Mouse (Mus musculus) forebrain, embryonic 13.5 days (tissue): ENCODE data around the gene Msantd3. TPM values are rescaled to one million over a fixed set of nuclear protein-coding genes. Genes with fewer than 3 reads are reported as not detected.

Experiments used
- ATAC-seq: fragments of 200-750 bp; cut with Nextera tagmentation; 2 replicates; pipeline ENCODE4 v1.8.0; 2017
- H3K27ac ChIP-seq: fragments of 300-500 bp; sonication (generic); 2 replicates; pipeline ENCODE4 v1.5.1; 2015; ENCODE audit warnings: inconsistent platforms, mild to moderate bottlenecking, moderate library complexity
- H3K27me3 ChIP-seq: fragments of 300-500 bp; sonication (generic); 2 replicates; pipeline ENCODE4 v1.6.1; 2015; ENCODE audit warnings: mild to moderate bottlenecking, inconsistent platforms
- H3K36me3 ChIP-seq: fragments of 300-500 bp; sonication (generic); 2 replicates; pipeline ENCODE4 v1.6.1; 2015; ENCODE audit warnings: mild to moderate bottlenecking, inconsistent platforms; ENCODE audit not compliant: poor library complexity, severe bottlenecking
- H3K4me1 ChIP-seq: fragments of 300-500 bp; sonication (generic); 2 replicates; pipeline ENCODE4 v1.6.1; 2015; ENCODE audit warnings: inconsistent platforms
- H3K4me2 ChIP-seq: fragments of 300-500 bp; sonication (generic); 2 replicates; pipeline ENCODE4 v1.6.1; 2015; ENCODE audit warnings: inconsistent platforms, mild to moderate bottlenecking, moderate library complexity
- H3K4me3 ChIP-seq: fragments of 300-500 bp; sonication (generic); 2 replicates; pipeline ENCODE4 v1.5.1; 2015; ENCODE audit warnings: mild to moderate bottlenecking, inconsistent platforms
- H3K9ac ChIP-seq: fragments of 300-500 bp; sonication (generic); 2 replicates; pipeline ENCODE4 v1.6.1; 2015; ENCODE audit warnings: mild to moderate bottlenecking, inconsistent platforms
- H3K9me3 ChIP-seq: fragments of 300-500 bp; sonication (generic); replicated peaks from 2 replicates; pipeline ENCODE4 v1.6.1; 2016; ENCODE audit warnings: inconsistent platforms
- WGBS: fragments of 180-500 bp; shearing (Covaris S2); methylation state at CpG from one replicate; pipeline ENCODE4 v1.1.7; 2015; 5-methylcytosine and 5-hydroxymethylcytosine counted together
- polyA plus RNA-seq: library from polyadenylated mRNA; unstranded; fragments of >200 nt; fragmentation: Nextera tagmentation; extraction: Ambion mirVana; gene quantifications from 2 replicates; pipeline ENCODE4 v1.2.1, GENCODE M21; 2015

Gene Msantd3
- polyA plus RNA-seq, 1 experiment from 2014 or later: 52.2 TPM

- H3K4me1 ChIP-seq: peaks cover 71% of the 10 kb centered on the region
- 39% methylated on average over 5 of the region's 5 CpGs for WGBS
- H3K36me3 ChIP-seq: no peaks in the 10 kb centered on the region
- H3K9me3 ChIP-seq: no peaks in the 10 kb centered on the region
- H3K4me2 ChIP-seq: peak overlapping the region; percentile 75
- H3K9ac ChIP-seq: peak overlapping the region; percentile 99
- H3K27me3 ChIP-seq: no peaks in the 10 kb centered on the region
- H3K4me3 ChIP-seq: peak overlapping the region; percentile 88
- H3K27ac ChIP-seq: no peak overlapping the region
- ATAC-seq: no peak
Observed at GRCm38 (mm10) chr4:48542351-48542750, 2.6 kb downstream of the Msantd3 start.

DNA sequence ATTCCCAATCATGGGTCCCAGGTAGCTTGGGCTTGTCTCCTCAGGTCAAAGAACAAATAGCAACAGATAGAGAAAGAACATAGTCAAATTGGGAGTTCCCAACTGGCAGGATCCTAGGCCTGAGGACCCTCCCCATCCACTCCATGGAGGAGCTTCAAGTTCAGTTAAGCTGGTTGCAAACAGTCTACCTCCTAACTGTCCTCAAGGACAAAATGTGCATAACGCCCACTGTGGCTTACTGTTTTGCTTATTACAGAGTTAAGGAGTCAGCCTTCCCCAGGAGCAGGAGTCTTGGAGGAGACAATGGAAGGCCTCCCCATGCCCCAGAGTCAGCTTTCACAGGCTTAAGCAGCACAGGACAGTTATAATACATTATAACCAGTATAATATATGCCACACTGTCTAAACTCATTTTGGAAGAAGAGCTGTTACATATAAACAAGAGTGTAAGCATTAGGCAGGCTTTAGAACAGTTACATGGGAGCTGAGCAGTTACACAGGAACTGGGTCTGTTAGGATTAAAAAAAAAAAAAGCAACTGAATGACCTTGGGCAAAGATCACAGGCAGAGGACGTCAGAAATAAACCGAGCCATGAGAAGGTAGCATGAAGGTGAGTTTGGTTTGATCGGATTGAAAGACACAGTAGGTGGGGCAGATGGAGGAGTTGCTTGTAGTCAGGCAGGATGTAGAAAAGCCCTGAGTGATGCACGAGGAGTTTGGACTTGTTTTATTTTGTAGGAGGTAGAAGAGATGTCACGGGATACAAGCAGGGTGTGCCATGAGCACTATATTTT lies 3.5 kb downstream of the Msantd3 start:
- peaks cover 78% of the 10 kb centered on the region for H3K4me1 ChIP-seq
- 62% methylated on average over 6 of the region's 6 CpGs for WGBS
- no peak overlapping the region for H3K4me3 ChIP-seq
- H3K27me3 ChIP-seq: no peaks in the 10 kb centered on the region
- H3K36me3 ChIP-seq: no peaks in the 10 kb centered on the region
- no peak overlapping the region for H3K27ac ChIP-seq
- no peak for ATAC-seq
- H3K9ac ChIP-seq: no peak overlapping the region
- H3K9me3 ChIP-seq: no peaks in the 10 kb centered on the region
- peak overlapping the region; percentile 75 for H3K4me2 ChIP-seq

DNA sequence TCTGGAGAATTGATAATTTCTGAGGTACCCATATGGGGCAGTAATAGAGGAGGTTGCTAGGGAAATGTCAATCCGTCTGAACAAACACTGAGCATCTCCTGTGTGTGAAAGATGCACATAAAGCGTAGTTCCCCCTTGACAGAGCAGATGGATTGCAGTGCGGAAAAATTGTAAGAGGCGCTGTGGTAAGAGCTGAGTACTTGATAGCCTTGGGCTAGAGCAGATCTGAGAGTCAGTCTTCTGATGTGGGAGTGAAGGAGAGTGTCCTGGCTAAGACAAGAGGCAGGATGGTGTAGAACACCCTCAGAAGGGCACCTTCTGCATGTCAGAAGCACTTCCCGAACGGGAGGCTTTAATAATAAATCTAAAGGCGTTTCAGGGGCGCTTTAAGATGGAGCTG lies 4.4 kb downstream of the Msantd3 start:
- Histone ChIP-seq H3K4me1 (peaks cover 86% of the 10 kb centered on the region), H3K27me3 (no peaks in the 10 kb centered on the region), H3K9ac (no peak overlapping the region), H3K9me3 (no peaks in the 10 kb centered on the region), H3K4me2 (no peak overlapping the region), H3K36me3 (no peaks in the 10 kb centered on the region), H3K4me3 (no peak overlapping the region), H3K27ac (no peak overlapping the region)
- no peak for ATAC-seq
- WGBS: 78% methylated on average over 8 of the region's 8 CpGs

DNA sequence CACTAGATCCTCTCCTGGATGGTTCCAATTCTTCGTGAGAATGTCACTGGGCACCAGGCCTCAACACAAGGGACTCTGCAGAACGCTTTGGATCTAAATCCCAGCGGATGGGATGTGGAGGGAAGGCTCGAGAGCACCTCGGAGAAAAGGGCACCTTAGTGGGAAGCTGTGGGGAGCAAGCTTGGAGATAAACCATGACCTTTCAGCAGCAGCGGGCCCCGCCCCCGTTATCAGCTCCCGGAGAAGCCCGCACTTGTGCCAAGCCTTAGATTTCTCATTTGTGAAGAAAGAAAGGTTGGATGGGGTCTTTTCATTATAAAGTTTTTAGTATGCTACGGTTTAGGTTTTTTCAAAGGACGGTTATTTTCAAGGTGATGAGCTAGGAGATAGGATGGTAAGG lies 6.2 kb downstream of the Msantd3 start:
- no peaks in the 10 kb centered on the region for H3K9me3 ChIP-seq
- peak overlapping the region; percentile 62; the same call in 1 of the 2 replicates for H3K9ac ChIP-seq
- WGBS: 42% methylated on average over 12 of the region's 12 CpGs
- H3K27ac ChIP-seq: peak overlapping the region; percentile 78; the same call in 1 of the 2 replicates
- no peaks in the 10 kb centered on the region for H3K27me3 ChIP-seq
- peaks cover 4% of the 10 kb centered on the region; the same call in 1 of the 2 replicates for H3K36me3 ChIP-seq
- H3K4me1 ChIP-seq: peaks cover 86% of the 10 kb centered on the region
- no peak overlapping the region for H3K4me3 ChIP-seq
- ATAC-seq: no peak
- peak overlapping the region; percentile 40; the same call in 1 of the 2 replicates for H3K4me2 ChIP-seq

GRCm38 (mm10) chr4:48546568-48547496 lies 7.1 kb downstream of the Msantd3 start:
- H3K4me3 ChIP-seq: no peak overlapping the region
- H3K9ac ChIP-seq: peak overlapping the region; percentile 62

DNA sequence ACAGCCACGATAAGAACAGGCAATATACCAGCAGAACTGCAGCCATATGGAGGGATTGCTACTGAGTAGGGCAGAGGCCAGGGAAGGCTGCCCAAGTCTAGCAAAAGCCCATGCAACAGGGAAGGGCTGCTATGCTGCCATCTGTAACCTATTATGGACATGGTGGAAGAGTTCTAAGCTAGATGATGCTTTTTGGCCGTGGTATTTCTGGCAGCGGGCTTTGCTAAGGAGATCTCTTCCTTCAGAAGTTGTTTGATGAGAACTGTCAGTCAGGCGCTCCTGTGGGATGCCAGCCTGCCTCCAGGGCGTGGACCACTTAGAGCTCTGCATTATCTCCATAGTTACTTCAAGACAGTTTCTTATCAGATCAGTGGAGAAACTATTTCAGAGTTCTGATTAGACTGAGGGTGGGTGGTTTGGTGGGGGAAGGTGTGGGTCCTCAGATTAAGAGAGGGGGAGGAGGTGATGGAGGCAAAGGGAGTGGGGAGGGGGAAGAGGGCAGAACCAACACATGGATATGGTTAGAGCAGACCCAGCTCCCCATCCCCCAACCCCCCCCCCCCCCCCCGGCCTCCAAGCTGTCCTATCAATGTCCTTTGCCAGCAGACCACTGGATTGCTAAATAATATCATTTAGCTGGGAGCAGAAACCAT lies 8.8 kb downstream of the Msantd3 start:
- H3K27me3 ChIP-seq: no peaks in the 10 kb centered on the region
- WGBS: 55% methylated on average over 6 of the region's 6 CpGs
- H3K4me1 ChIP-seq: peaks cover 63% of the 10 kb centered on the region
- H3K4me2 ChIP-seq: no peak overlapping the region; the same call in 1 of the 2 replicates
- ATAC-seq: peak; percentile 35; the same call in 1 of the 2 replicates
- H3K36me3 ChIP-seq: peaks cover 22% of the 10 kb centered on the region
- peak overlapping the region; percentile 5; the same call in 1 of the 2 replicates for H3K9ac ChIP-seq
- peak overlapping the region; percentile 57; the same call in 1 of the 2 replicates for H3K27ac ChIP-seq
- no peaks in the 10 kb centered on the region for H3K9me3 ChIP-seq
- no peak overlapping the region for H3K4me3 ChIP-seq

More at GRCm38 (mm10) chr4:48546568-48547496, 7.1 kb downstream of the Msantd3 start:
- no peaks in the 10 kb centered on the region for H3K27me3 ChIP-seq
- peak overlapping the region; percentile 40 for H3K4me2 ChIP-seq
- ATAC-seq: peak; percentile 71
- peaks cover 80% of the 10 kb centered on the region for H3K4me1 ChIP-seq
- no peaks in the 10 kb centered on the region for H3K9me3 ChIP-seq
- WGBS: 14% methylated on average over 9 of the region's 9 CpGs
- peaks cover 8% of the 10 kb centered on the region; the same call in 1 of the 2 replicates for H3K36me3 ChIP-seq
- H3K27ac ChIP-seq: peak overlapping the region; percentile 78

GRCm38 (mm10) chr4:48549661-48550060 lies 9.9 kb downstream of the Msantd3 start:
- Histone ChIP-seq H3K27ac (no peak overlapping the region), H3K4me3 (no peak overlapping the region), H3K9me3 (no peaks in the 10 kb centered on the region), H3K9ac (no peak overlapping the region), H3K4me2 (no peak overlapping the region), H3K36me3 (peaks cover 31% of the 10 kb centered on the region), H3K4me1 (peaks cover 51% of the 10 kb centered on the region), H3K27me3 (no peaks in the 10 kb centered on the region)
- 74% methylated on average over 5 of the region's 5 CpGs for WGBS
- no peak for ATAC-seq

GRCm38 (mm10) chr4:48552486-48553064 lies 12.8 kb downstream of the Msantd3 start:
- Histone ChIP-seq H3K36me3 (peaks cover 46% of the 10 kb centered on the region), H3K27me3 (no peaks in the 10 kb centered on the region), H3K9me3 (no peaks in the 10 kb centered on the region), H3K4me2 (no peak overlapping the region), H3K4me3 (no peak overlapping the region), H3K27ac (no peak overlapping the region), H3K9ac (no peak overlapping the region), H3K4me1 (peaks cover 27% of the 10 kb centered on the region)
- no peak for ATAC-seq
- 86% methylated on average over 27 of the region's 27 CpGs for WGBS

- H3K27ac ChIP-seq: no peak overlapping the region
- H3K27me3 ChIP-seq: no peaks in the 10 kb centered on the region
- no peak overlapping the region for H3K4me2 ChIP-seq
- no peak for ATAC-seq
- 87% methylated on average over 7 of the region's 7 CpGs for WGBS
- H3K9ac ChIP-seq: no peak overlapping the region
- H3K36me3 ChIP-seq: peaks cover 60% of the 10 kb centered on the region
- no peak overlapping the region for H3K4me3 ChIP-seq
- H3K4me1 ChIP-seq: peaks cover 11% of the 10 kb centered on the region
- no peaks in the 10 kb centered on the region for H3K9me3 ChIP-seq
Observed at GRCm38 (mm10) chr4:48554132-48554531, 14.4 kb downstream of the Msantd3 start.

DNA sequence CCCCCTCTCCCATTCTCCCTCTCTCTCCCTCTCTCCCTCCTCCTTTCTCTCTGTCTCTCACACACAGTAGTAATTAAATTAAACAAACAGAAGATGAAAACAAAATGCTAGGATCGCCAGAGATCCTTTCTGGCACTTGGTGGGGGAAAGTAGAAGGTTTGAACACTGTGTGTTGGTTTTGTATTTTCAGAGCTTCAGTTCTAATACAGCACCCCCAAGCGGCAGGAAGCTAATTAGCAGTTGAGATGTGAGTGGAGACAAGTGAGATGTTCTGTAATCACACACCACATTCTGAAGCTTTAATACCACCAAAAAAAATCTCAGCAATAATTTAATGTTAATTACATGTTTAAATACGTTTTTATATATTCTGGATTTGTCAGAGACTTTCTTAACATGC lies 16.0 kb downstream of the Msantd3 start:
- no peak overlapping the region for H3K9ac ChIP-seq
- no peaks in the 10 kb centered on the region for H3K27me3 ChIP-seq
- H3K4me1 ChIP-seq: peaks cover 10% of the 10 kb centered on the region; the same call in 1 of the 2 replicates
- peaks cover 69% of the 10 kb centered on the region for H3K36me3 ChIP-seq
- no peak overlapping the region for H3K4me2 ChIP-seq
- no peak overlapping the region for H3K27ac ChIP-seq
- H3K4me3 ChIP-seq: no peak overlapping the region
- 17% methylated on average over 3 of the region's 3 CpGs for WGBS
- ATAC-seq: no peak
- H3K9me3 ChIP-seq: no peaks in the 10 kb centered on the region

GRCm38 (mm10) chr4:48559652-48560051 lies 19.9 kb downstream of the Msantd3 start:
- Histone ChIP-seq H3K27me3 (no peaks in the 10 kb centered on the region), H3K4me1 (peaks cover 10% of the 10 kb centered on the region; the same call in 1 of the 2 replicates), H3K4me2 (no peak overlapping the region), H3K36me3 (peaks cover 75% of the 10 kb centered on the region), H3K4me3 (no peak overlapping the region), H3K9me3 (no peaks in the 10 kb centered on the region), H3K27ac (no peak overlapping the region), H3K9ac (no peak overlapping the region)
- 76% methylated on average over 14 of the region's 14 CpGs for WGBS
- peak; percentile 36; the same call in 1 of the 2 replicates for ATAC-seq
